Mouse (Mus musculus) heart, postnatal 0 days (tissue): ENCODE results near the gene Ing3. TPM values are rescaled to one million over a fixed set of nuclear protein-coding genes. Genes with fewer than 3 reads are reported as not detected.

Experiments used
- ATAC-seq: fragments of 200-750 bp; cut with Nextera tagmentation; 2 replicates; pipeline ENCODE4 v1.8.0; 2017; ENCODE audit warnings: low read depth, moderate number of reproducible peaks, moderate library complexity; ENCODE audit not compliant: insufficient read depth
- DNase-seq: peaks from one replicate; pipeline ENCODE4 v3.0.0-alpha.2; 2016; ENCODE audit warnings: low spot score
- H3K27ac ChIP-seq: fragments of 300-500 bp; sonication (generic); 2 replicates; pipeline ENCODE4 v1.5.1; 2014; ENCODE audit warnings: low read depth, mild to moderate bottlenecking
- H3K27me3 ChIP-seq: fragments of 300-500 bp; sonication (generic); 2 replicates; pipeline ENCODE4 v1.6.1; 2014; ENCODE audit warnings: low read length, mixed read lengths; ENCODE audit not compliant: control insufficient read depth, insufficient read depth
- H3K36me3 ChIP-seq: fragments of 300-500 bp; sonication (generic); replicated peaks from 2 replicates; pipeline ENCODE4 v1.6.1; 2014; ENCODE audit warnings: low read length, mixed read lengths; ENCODE audit not compliant: control insufficient read depth, insufficient read depth
- H3K4me1 ChIP-seq: fragments of 300-500 bp; sonication (generic); 2 replicates; pipeline ENCODE4 v1.6.1; 2014; ENCODE audit warnings: antibody characterized with exemption; ENCODE audit not compliant: control insufficient read depth, insufficient read depth
- H3K4me2 ChIP-seq: fragments of 300-500 bp; sonication (generic); 2 replicates; pipeline ENCODE4 v1.6.1; 2014; ENCODE audit warnings: low read depth, mild to moderate bottlenecking, low read length, moderate library complexity
- H3K4me3 ChIP-seq: fragments of 300-500 bp; sonication (generic); 2 replicates; pipeline ENCODE4 v1.5.1; 2014; ENCODE audit warnings: low read depth, low read length
- H3K9ac ChIP-seq: fragments of 300-500 bp; sonication (generic); replicated peaks from 2 replicates; pipeline ENCODE4 v1.6.1; 2014; ENCODE audit warnings: low read depth, low read length, mixed read lengths
- H3K9me3 ChIP-seq: fragments of 300-500 bp; sonication (generic); replicated peaks from 2 replicates; pipeline ENCODE4 v1.6.1; 2016; ENCODE audit warnings: low read length; ENCODE audit not compliant: control insufficient read depth
- CTCF ChIP-seq: IDR thresholded peaks from 2 replicates; pipeline ENCODE4 v1.5.1; 2016; ENCODE audit warnings: antibody characterized with exemption, control low read depth, low read depth
- EP300 ChIP-seq: IDR thresholded peaks from 2 replicates; pipeline ENCODE4 v1.6.1; 2016; ENCODE audit warnings: antibody characterized with exemption, low read depth
- WGBS: fragments of 180-500 bp; shearing (Covaris S2); extraction: QIAGEN DNeasy Blood & Tissue Kit; methylation state at CpG from one replicate; pipeline ENCODE4 v1.1.7; 2014; 5-methylcytosine and 5-hydroxymethylcytosine counted together
- polyA plus RNA-seq: library from polyadenylated mRNA; unstranded; fragments of >200 nt; fragmentation: Nextera tagmentation; extraction: Ambion mirVana; gene quantifications from 2 replicates; pipeline ENCODE4 v1.2.1, GENCODE M21; 2015
- total RNA-seq: library from RNA; depleted of rRNA; stranded (reverse); fragments of >200 nt; gene quantifications from 2 replicates; pipeline ENCODE4 v1.2.3, GENCODE M21; 2014; ENCODE audit warnings: low replicate concordance; rRNA removed

Ing3 gene
- total and polyA plus RNA-seq, 2 experiments from 2014 or later, result 11.6 to 28.4 TPM

GRCm38 (mm10) chr6:22017631-22018030 lies 68.3 kb downstream of the Ing3 start:
- no peak for DNase-seq
- H3K4me3 ChIP-seq, result no peak overlapping the region
- no peak for ATAC-seq

DNA sequence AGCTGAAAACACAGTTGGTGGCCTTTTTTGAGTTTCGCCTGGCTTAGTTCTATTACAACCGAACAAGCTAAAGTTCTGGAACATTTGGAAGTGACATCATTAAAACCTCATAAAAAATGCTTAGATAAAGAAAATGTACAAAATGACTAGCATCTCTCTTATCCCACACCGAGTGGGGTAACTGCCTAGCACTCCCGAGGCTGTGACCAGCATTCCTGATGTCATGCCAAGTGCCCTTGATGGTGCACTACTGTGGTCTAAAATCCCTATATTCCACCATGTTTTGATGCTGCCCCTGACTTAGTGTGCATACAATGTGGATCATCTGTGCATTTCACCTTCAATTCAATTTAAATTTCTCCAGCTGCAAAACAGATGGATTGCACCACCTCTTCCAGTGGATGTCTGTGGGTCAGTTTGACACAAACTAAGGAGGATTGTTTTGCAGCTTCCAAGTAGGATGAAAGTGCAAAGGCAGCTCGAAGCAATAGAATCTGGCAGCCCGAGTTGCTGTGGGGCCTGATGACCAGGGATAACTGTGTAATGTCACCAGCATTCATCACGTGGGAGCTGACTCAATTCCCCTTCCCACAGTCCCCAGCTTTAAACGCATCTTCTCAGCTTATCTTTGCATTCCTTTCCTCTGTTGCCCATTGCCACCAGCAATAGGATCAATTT lies 69.5 kb downstream of the Ing3 start:
- Histone ChIP-seq H3K27ac (peak overlapping the region; percentile 70), H3K36me3 (no peaks in the 10 kb centered on the region), H3K27me3 (no peaks in the 10 kb centered on the region), H3K4me3 (no peak overlapping the region), H3K4me1 (peaks cover 10% of the 10 kb centered on the region; the same call in 1 of the 2 replicates), H3K4me2 (no peak overlapping the region), H3K9me3 (no peaks in the 10 kb centered on the region), H3K9ac (no peak overlapping the region)
- 33% methylated on average over 8 of the region's 8 CpGs for WGBS
- DNase-seq (no peak), ATAC-seq (0 out of 2 replicates have a peak, but pooled peaks have one; percentile 30)
- no peak for TF ChIP-seq CTCF
- no peak for TF ChIP-seq EP300

More at GRCm38 (mm10) chr6:22017631-22018030, 68.3 kb downstream of the Ing3 start:
- no peak for TF ChIP-seq CTCF
- TF ChIP-seq EP300, result no peak
- 60% methylated on average over 7 of the region's 7 CpGs for WGBS
- Histone ChIP-seq H3K27ac (no peak overlapping the region), H3K9me3 (no peaks in the 10 kb centered on the region), H3K27me3 (no peaks in the 10 kb centered on the region), H3K4me1 (peaks cover 10% of the 10 kb centered on the region; the same call in 1 of the 2 replicates), H3K36me3 (no peaks in the 10 kb centered on the region), H3K4me2 (no peak overlapping the region), H3K9ac (no peak overlapping the region)

- ATAC-seq, result peak; percentile 60
- no peaks in the 10 kb centered on the region for H3K36me3 ChIP-seq
- H3K9me3 ChIP-seq, result no peaks in the 10 kb centered on the region
- 27% methylated on average over 10 of the region's 10 CpGs for WGBS
- no peak overlapping the region; the same call in 1 of the 2 replicates for H3K9ac ChIP-seq
- peak; percentile 9; the same call in 1 of the 2 replicates for TF ChIP-seq EP300
- no peak for TF ChIP-seq CTCF
- H3K27me3 ChIP-seq, result no peaks in the 10 kb centered on the region
- DNase-seq, result no peak
- H3K4me1 ChIP-seq, result peaks cover 10% of the 10 kb centered on the region; the same call in 1 of the 2 replicates
- peak overlapping the region; percentile 70 for H3K27ac ChIP-seq
- H3K4me2 ChIP-seq, result peak overlapping the region; percentile 15; the same call in 1 of the 2 replicates
- H3K4me3 ChIP-seq, result no peak overlapping the region
Measured at GRCm38 (mm10) chr6:22019637-22020036, 70.3 kb downstream of the Ing3 start.

GRCm38 (mm10) chr6:22020696-22021095 lies 71.3 kb downstream of the Ing3 start:
- Histone ChIP-seq H3K9ac (no peak overlapping the region), H3K27ac (no peak overlapping the region), H3K27me3 (no peaks in the 10 kb centered on the region), H3K36me3 (no peaks in the 10 kb centered on the region), H3K4me1 (peaks cover 10% of the 10 kb centered on the region; the same call in 1 of the 2 replicates), H3K4me3 (no peak overlapping the region), H3K9me3 (no peaks in the 10 kb centered on the region), H3K4me2 (no peak overlapping the region)
- ATAC-seq, result no peak
- TF ChIP-seq EP300, result no peak
- no peak for TF ChIP-seq CTCF
- 74% methylated on average over 5 of the region's 5 CpGs for WGBS
- no peak for DNase-seq

GRCm38 (mm10) chr6:22021315-22021714 lies 71.9 kb downstream of the Ing3 start:
- no peak for TF ChIP-seq CTCF
- no peaks in the 10 kb centered on the region for H3K36me3 ChIP-seq
- no peak overlapping the region for H3K9ac ChIP-seq
- H3K9me3 ChIP-seq, result no peaks in the 10 kb centered on the region
- H3K4me2 ChIP-seq, result no peak overlapping the region
- WGBS, result 83% methylated on average over 3 of the region's 3 CpGs
- DNase-seq (no peak), ATAC-seq (no peak)
- H3K4me1 ChIP-seq, result peaks cover 10% of the 10 kb centered on the region; the same call in 1 of the 2 replicates
- H3K27ac ChIP-seq, result no peak overlapping the region
- no peaks in the 10 kb centered on the region for H3K27me3 ChIP-seq
- H3K4me3 ChIP-seq, result no peak overlapping the region

- Histone ChIP-seq H3K27me3 (no peaks in the 10 kb centered on the region), H3K4me1 (peaks cover 7% of the 10 kb centered on the region; the same call in 1 of the 2 replicates), H3K36me3 (no peaks in the 10 kb centered on the region), H3K9me3 (no peaks in the 10 kb centered on the region), H3K27ac (no peak overlapping the region), H3K4me3 (no peak overlapping the region), H3K4me2 (no peak overlapping the region), H3K9ac (no peak overlapping the region)
- no peak for TF ChIP-seq EP300
- no peak for TF ChIP-seq CTCF
- ATAC-seq (no peak), DNase-seq (no peak)
- WGBS, result 88% methylated on average over 2 of the region's 2 CpGs
Measured at GRCm38 (mm10) chr6:22024168-22024567, 74.8 kb downstream of the Ing3 start.

Other genes with a start within 250 kb of the Ing3 start
- gene Tspan12, start 97.1 kb upstream of the Ing3 start, total RNA-seq, result 32.3 and 37.4 TPM in 2 replicates
- 83.6 and 95.1 TPM in 2 replicates for gene Tspan12, start 97.1 kb upstream of the Ing3 start, polyA plus RNA-seq
- 6.1 and 13.2 TPM in 2 replicates for gene Cped1, start 36.3 kb downstream of the Ing3 start, total RNA-seq
- 3.6 and 3.9 TPM in 2 replicates for gene Cped1, start 36.3 kb downstream of the Ing3 start, polyA plus RNA-seq